Mouse (Mus musculus) liver, adult (tissue): ENCODE results near the gene Trim40.

Source experiments
- GATA4 ChIP-seq: IDR thresholded peaks from 2 replicates; pipeline ENCODE4 v1.6.1; 2014; ENCODE audit warnings: mild to moderate bottlenecking, low read length; ENCODE audit not compliant: insufficient replicate concordance

The Trim40 gene

DNA sequence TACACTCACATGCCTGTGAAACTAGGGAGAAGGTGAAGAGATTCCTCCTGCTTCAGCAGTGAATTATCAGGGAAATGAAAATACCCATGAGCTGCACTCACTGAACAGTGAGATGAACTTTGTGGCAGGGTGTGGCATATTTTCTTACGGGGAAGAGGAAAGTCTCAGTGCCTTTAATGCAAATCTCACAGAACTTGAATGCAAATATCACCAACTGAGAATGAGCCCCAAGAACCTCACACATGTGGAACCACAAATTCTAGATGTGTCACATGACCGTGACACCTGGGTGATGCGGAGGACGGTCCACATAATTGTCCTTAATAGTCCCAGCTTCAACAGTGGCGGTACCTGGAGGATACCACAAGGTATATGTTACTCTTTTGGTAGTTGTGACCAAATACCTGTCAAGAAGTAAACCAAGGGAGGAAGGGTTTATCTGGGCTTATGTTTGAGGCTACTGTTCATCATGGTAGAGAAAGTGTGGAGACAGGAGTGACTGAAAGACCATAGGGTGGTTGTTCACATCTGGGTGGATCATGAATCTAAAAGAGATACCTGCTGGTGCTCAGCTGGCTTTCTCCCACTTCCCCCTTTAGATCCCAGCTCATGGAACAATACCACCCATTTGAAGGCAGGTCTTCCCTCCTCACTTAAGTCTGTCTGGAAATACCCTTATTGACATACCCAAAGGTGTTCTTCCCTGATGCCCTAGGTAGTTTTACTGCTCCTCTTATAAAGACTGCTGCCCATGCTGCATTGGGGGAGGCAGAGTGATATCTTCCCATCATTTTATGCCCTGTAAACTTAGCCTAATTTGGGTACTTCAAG lies at the start of gene Trim40:
Trim40 (minus strand) TSS at position 51 of the 831 bp plus-strand sequence.
- no peak for TF ChIP-seq GATA4

DNA sequence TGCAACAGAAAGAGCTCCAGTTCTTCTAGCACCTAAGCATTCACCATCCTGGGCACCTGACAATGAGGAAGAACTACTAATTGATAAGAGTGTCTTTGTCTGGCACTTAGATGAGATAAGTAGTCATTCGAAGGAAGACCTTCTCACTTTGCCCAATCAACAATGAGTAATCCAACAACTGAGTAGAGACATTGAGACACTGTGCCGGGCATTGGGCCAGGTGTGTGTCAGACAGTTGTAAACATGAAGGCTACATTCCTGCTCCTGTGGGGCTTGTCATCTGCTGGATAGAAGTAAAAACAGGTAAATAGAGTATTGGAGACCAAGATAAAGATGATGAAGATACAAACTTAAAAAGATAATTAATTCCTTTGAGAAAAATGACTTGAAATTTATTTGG lies 48.1 kb upstream of the Trim40 start:
- TF ChIP-seq GATA4 = no peak

DNA sequence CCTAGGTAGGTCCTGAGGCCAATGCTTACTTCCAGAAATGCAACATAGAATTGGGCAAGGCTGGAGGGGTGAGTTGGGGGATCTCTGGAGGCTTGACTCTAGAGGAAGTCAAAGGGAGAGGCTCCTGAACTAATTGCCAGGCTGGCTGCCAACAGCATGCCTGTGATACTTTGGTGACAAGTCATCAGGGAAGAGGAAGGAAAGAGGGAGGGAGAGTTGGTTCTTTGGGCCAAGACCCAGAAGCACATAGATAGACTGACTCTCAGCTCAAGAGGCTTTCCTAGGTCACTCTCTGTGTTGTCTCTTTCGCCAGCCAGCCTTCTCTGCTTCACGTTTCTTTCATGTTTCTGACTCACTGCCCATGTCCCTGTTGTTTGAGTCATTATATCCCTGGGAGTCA lies 41.9 kb upstream of the Trim40 start:
- no peak for TF ChIP-seq GATA4

DNA sequence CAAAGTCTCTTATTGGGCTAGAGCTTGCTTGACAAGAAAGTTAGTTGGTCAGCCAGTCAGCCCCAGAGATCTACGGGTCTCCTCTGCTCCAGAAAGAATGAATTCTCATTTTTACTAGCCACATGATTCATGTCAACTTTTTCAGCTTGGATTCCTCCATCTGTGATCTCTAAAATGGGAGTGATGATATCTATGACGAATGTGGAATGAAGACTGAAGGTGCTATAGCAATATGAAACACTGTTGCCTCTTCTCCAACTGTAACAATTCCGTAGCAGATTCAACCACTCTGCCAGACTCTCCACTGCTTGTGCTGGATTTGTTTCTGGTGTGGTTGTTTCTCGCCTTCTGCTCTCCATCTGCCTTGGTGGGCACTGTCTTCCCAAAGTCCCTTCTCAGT lies 41.2 kb upstream of the Trim40 start:
- no peak for TF ChIP-seq GATA4

DNA sequence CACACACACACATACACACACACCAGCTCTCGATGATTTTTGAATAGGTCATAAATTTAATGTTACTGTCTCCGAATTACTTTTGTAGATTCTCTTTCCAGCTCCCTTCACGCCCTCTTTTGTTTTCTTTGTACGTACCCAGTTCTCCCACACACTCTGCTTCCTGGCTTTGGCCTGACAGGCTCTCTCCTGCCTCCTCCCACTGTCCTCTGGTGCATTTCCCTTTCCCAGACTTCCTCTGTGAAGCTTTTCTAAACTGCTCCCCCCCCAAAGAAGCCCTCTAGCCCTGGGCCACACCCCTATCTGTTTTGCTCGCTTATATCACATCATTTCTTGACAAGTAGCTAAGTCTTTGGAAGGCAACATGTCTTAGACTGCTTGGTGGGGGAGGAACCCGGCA lies 40.3 kb upstream of the Trim40 start:
- TF ChIP-seq GATA4 = no peak

DNA sequence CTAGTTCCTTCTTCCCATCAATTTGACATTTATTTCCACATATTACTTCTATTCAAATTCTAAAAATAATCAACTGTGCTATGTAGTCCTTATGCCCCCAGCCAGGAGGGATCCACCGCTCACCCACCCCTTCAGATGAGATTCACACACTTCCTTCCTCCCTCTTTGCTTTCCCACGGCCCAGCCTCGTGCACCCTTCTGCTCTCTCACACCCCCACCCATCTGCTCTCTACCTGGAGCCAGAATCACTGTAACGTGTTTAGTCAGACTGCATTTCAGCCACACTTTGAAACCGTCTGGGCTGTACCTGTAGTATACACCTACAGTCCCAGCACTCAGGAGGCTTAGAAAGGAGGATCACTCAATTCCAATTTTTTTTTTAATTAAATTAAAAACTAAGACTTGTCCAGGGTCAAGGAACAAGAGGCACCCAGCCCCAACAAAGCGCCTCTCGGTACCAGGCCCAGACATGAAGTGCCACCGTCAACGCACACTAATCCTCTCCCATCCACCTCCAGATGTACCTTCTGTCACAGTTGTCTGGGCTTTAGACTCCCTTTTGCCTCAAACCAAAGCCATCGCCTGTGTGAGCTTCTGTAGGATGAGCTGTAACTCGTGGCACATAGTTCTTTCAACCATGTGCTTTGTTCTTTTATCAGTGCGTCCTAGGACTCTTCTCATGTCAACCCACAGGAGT lies 39.5 kb upstream of the Trim40 start:
- TF ChIP-seq GATA4 = no peak

DNA sequence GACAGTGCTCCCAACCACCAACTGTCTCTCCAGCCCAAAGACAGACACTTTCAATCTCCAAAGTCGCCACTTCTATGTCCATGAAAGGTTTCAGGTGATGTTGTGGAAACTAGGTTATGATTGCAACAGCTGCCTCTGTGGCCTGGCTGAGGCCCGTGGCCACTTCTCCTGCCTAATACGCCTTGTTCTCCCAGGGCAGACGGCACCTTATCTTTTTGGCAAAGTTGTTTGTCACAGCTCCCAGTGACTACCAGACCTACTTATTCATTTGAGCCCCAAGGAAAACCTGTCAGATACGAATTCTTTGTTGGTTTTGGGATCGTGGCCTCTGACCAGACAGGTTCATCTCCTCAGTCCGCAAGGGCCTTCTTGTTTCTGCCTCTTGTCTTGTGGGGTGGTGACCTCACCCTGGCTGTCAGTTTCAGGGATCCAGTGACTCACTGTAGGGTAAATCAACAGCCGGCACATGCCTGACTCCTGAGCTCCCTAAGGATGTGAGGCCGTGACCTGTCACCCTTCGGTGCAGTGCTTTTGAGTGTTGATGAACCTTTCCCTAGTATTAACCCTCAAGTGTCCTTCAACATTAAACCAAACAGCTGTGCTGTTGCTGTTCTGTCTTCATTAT lies 37.7 kb upstream of the Trim40 start:
- TF ChIP-seq GATA4 = no peak

DNA sequence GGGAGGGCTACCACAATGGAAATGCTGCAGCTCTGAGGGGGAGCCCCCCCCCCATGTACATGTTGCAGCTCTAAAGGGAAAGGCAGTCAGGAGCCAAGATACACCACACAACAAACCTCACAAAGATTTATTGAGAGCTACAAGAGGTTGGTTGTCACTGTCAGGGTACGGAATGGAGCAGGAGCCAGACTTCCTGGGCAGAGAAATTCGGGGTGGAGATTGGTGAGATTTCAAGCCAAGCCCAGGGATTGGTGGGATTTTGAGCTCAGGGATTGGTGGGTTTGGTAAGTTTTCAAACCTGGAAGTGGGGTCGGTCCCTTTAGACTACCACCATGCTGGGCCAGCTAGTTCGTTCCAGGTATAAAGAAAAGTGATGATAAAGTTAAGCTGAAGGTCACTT lies 33.6 kb upstream of the Trim40 start:
- no peak for TF ChIP-seq GATA4

DNA sequence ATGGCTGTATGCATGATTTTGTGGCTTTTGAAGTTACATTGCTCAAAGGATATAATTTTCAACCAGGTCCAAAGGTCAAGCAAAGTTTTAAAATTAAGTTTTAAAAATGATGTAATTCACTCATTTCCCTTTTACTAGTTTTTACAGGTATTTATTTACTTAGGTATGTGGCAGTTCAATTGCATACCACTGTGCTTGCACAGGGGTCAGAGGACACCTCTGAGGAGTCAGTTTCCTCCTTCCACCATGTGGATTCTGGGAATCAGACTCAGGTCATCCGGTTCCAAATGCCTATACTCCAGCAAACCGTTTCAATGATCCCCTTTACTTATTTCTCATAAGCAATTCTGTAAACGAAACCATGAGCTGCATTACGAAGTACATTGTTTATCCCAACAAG lies 32.8 kb upstream of the Trim40 start:
- TF ChIP-seq GATA4 = no peak

DNA sequence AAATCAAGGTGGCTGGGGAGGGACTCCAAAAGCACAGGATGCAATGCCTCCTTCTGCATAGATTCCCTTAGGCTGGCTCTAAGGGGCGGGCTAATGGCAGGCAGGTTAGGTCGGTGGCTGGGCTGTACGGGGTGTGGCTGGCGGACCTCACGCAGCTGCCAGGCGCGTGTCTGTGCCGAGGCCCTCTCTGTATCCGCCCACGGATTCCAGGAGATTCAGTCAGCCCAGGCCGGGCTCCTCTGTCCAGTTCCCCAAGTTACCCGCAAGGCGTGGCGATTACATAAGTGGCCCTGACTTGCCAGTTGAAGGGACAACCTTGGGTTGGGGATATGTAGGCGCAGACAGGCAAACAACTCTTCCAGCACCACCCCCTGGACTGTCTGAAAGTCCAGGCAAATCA lies 30.3 kb upstream of the Trim40 start:
- TF ChIP-seq GATA4 = no peak

DNA sequence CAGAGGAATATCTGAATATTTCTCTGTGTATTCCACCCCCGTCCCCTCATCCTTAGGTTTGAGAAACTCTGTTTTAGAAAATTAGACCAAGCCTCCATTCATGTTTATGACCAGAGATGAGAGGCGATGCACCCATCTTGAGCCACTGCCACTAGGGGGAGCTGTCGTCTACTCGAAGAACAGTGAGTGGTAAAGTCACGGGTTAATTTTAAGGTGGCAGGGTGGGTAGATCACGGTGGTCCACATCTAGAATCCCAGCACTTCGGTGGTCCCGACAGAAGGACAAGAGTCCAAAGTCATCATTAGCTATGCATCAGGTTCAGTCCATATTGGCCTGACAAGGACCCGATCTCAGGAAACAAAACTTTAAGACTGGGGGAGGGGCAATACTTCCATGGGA lies 25.2 kb upstream of the Trim40 start:
- TF ChIP-seq GATA4 = no peak

DNA sequence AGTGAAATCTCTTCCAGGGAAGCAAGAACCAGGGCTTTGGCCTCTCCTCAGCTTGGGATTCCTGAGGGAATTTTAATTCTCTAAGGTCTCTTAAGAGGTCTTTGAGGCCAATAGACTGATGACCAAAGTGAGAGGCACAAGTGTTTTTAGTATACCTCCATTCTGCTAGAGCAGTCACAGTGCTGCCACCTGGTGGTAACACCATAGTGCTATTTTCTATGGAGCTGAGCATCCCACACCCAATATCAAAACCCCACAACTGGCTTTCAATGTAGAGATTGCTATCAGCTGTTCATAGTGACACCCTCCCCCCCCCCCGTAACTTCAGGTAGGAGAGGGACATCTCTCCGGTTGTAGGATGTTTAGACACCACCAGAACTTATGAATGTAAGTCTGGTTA lies 24.2 kb upstream of the Trim40 start:
- TF ChIP-seq GATA4 = no peak

DNA sequence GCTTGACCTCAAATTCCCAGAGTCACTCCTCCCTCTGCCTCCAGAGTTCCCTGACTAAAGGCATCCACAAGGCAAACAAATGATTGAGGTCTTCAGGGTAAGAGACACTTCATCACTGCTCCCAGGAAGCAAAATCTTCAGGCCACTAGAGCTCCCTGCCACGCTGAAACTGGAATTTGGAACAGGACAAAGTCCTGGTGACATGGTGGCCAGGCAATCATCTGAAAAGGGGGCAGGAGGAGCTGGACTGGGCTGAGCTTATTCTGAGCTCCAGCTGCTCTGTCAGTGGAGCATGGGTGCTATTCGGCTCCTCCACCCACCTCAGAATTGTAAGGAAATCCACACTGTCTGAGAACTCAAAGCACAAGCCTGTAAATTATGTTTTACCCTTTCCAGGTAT lies 22.1 kb upstream of the Trim40 start:
- no peak for TF ChIP-seq GATA4

DNA sequence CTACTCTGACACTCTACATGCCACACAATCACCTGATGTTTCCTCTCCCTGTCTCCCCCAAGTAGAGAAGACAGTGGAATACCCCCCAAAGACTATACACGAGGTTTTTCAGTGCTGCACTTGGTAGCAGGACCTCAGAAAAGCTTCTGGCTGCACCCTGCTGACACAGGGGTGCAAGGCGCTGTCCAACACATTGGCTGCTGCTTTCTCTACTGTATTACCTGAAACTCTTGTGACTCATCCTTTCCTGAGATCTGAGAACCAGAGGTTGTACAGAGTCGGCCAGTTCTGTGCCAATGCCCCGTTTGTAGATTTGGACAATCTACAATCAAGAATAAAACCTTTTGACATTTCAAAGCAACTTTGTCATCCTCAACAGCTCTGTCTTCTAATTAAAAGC lies 19.9 kb upstream of the Trim40 start:
- TF ChIP-seq GATA4 = no peak

DNA sequence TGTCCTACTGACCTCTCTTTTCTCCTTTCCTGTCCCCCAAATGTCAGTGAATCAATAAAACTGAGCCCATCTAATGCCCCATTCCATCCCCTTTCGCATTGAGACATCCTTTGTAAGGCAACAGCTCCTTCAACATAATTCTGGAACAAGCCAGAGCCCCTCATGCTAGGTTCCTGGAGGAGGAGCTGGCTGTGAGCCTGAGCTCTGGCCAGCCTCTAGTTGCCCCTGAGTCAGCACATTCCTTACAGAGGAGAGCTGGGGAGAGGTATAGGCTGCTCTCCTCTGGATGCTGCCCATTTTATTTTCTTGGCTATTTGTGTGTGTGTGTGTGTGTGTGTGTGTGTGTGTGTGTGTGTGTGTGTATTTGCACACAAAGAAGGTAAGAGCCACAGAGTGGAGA lies 18.3 kb upstream of the Trim40 start:
- no peak for TF ChIP-seq GATA4

DNA sequence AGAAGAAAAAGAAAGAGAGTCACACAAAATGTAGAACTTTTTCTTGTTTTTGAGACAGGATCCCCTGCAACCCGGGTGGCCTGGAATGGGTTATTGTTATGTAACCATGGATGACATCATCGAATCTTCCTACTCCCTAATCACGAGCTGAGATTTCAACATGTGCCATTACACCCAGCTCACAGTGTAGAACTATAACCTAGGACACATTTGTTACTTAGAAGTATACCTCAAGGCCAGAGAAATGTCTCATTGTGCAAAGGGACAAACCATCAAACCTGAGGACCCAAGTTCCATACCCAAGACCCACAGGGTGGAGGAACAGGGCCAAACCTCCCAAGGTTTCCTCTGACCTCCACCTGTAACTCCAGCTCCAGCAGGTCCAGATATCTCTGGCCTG lies 13.7 kb upstream of the Trim40 start:
- TF ChIP-seq GATA4 = no peak

DNA sequence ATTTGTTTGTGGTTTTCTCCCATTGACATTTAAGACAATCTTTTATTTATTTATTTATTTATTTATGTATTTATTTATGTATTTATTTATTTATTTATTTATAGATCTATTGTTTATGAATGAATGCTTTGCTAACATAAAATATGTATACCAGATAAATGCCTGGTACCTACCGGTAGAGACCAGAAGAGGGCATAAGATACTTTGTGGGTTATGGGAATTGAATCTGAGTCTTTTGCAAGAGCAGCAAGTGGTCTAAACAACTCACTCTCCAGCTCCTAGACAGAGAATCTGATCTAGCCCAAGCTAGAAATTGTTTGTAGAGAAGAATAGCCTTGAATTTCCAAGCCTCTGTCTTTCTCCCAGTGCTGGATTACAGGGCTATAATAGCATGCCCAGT lies 10.8 kb upstream of the Trim40 start:
- TF ChIP-seq GATA4 = no peak

DNA sequence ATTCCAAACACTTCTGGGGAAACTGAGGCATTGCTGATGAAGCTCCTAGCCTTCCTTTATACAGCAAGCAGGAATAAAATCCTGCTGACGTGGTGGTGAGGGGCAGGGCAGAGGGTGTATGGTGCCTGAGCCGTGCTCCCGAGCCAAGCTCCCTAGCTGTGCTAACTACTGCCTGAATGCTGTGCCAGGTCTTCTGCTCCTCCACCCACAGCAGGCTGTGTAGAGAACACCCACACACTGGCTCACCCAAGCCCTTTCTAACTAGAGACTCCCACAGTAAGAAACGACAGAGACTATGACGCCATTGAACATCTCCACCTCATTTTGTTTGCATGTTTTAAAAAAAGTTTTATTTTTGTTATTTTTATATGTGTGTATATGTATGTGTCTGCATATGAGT lies 10.1 kb upstream of the Trim40 start:
- TF ChIP-seq GATA4 = no peak
